Mouse (Mus musculus) olfactory bulb, adult 2 months (tissue): ENCODE data around the gene Samd1.
A peak's percentile ranks its signal among the peaks of the same experiment; 100 is the strongest.

Source experiments
- CTCF ChIP-seq: fragments of 200-500 bp; IDR thresholded peaks from 2 replicates; pipeline ENCODE4 v1.5.1; 2012; ENCODE audit warnings: low read depth, mild to moderate bottlenecking, low read length, moderate library complexity; ENCODE audit not compliant: insufficient read depth
- POLR2A ChIP-seq: fragments of 200-500 bp; IDR thresholded peaks from 2 replicates; pipeline ENCODE4 v1.6.1; 2012; ENCODE audit warnings: mild to moderate bottlenecking, low read depth, low read length, moderate library complexity; ENCODE audit not compliant: insufficient read depth

- TF ChIP-seq POLR2A (no peak), CTCF (peak; percentile 54)
Measured at GRCm38 (mm10) chr8:83998231-83999056, 972 bp downstream of the Samd1 start.
